Mouse (Mus musculus) spleen, postnatal 4 days (tissue): ENCODE measurements around the gene C1ql4.
"Not testable (repeated sequence)": the region's sequence is repeated elsewhere in the genome, so short reads cannot be mapped to it uniquely, and the experiment has no call there.

Experiments
- DNase-seq, 2 experiments: peaks; one replicate each; pipeline ENCODE4 v3.0.0; 2022; ENCODE audit warnings: low spot score in 2 of 2

The C1ql4 gene

GRCm38 (mm10) chr15:99074600-99075333 is 12.8 kb downstream of the C1ql4 start:
- DNase-seq, result peak; percentile 96 to 98

- DNase-seq, result no peak
Observed at GRCm38 (mm10) chr15:99074019-99074599, 13.5 kb downstream of the C1ql4 start, which contains the start of gene Troap. Troap (plus strand) TSS chr15:99074575.

- no peak for DNase-seq
Observed at GRCm38 (mm10) chr15:99071988-99072387, 15.6 kb downstream of the C1ql4 start.

GRCm38 (mm10) chr15:99065557-99066165 is 22.0 kb downstream of the C1ql4 start:
- no peak for DNase-seq

- peak; percentile 58 to 83 for DNase-seq
Observed at GRCm38 (mm10) chr15:99056332-99056731, 31.3 kb downstream of the C1ql4 start.

GRCm38 (mm10) chr15:99055511-99055961 is 32.1 kb downstream of the C1ql4 start:
- peak in 1 of 2 experiments; percentile 12 for DNase-seq

- peak in 1 of 2 experiments; percentile 11 for DNase-seq
Observed at GRCm38 (mm10) chr15:99055040-99055439, 32.6 kb downstream of the C1ql4 start, which contains the start of gene Prph. Prph (plus strand) TSS chr15:99055174.

- DNase-seq, result peak in 1 of 2 experiments; percentile 11
Observed at GRCm38 (mm10) chr15:99053373-99053772, 34.2 kb downstream of the C1ql4 start.

GRCm38 (mm10) chr15:99049473-99050253 is 38.0 kb downstream of the C1ql4 start:
- DNase-seq, result peak in 1 of 2 experiments; percentile 74

GRCm38 (mm10) chr15:99045734-99046133 is 41.9 kb downstream of the C1ql4 start:
- not testable (repeated sequence) for DNase-seq

- DNase-seq, result no peak
Observed at GRCm38 (mm10) chr15:99044854-99045253, 42.8 kb downstream of the C1ql4 start.

- DNase-seq, result peak in 1 of 2 experiments; percentile 9
Observed at GRCm38 (mm10) chr15:99042334-99042733, 45.3 kb downstream of the C1ql4 start.

- DNase-seq, result peak in 1 of 2 experiments; percentile 10
Observed at GRCm38 (mm10) chr15:99040920-99041856, 46.4 kb downstream of the C1ql4 start.

GRCm38 (mm10) chr15:99039996-99040919 is 47.4 kb downstream of the C1ql4 start:
- peak in 1 of 2 experiments; percentile 11 for DNase-seq

- no peak for DNase-seq
Observed at GRCm38 (mm10) chr15:99039306-99039705, 48.3 kb downstream of the C1ql4 start.

- DNase-seq, result no peak
Observed at GRCm38 (mm10) chr15:99038797-99039196, 48.8 kb downstream of the C1ql4 start.

- no peak for DNase-seq
Observed at GRCm38 (mm10) chr15:99038025-99038424, 49.6 kb downstream of the C1ql4 start.

GRCm38 (mm10) chr15:99036249-99036905 is 51.2 kb downstream of the C1ql4 start:
- no peak for DNase-seq

- DNase-seq, result no peak
Observed at GRCm38 (mm10) chr15:99035431-99035830, 52.2 kb downstream of the C1ql4 start.
